ENCODE assay signal across 33 mouse cellular contexts in the genomic region with DNA sequence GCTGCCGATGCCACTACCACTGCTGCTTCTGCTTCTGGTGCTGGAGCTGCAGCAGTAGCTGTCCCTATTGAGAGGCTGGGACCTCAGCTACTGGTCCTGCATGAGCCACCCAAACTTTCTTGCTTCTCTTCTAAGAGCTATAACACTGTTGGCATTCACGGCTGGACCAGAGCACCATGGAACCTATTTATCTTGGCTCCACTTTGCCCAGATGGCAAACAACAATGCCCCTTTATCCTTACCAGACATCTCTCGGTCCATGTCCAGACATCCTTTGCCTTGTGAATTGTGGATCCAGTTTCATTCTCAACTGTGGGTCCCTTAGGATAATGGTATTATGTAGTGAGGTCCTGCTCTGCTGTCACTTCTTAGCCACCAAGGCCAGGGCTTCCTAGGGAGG. TPM values are rescaled to one million over a fixed set of nuclear protein-coding genes. Genes with fewer than 3 reads are reported as not detected.
DNase-seq lines count a peak whose midpoint lies in the region; ATAC-seq and TF ChIP-seq lines count a peak whose summit lies in the region.
"Had no signal": no experiment of that assay in that cellular context is flagged by ENCODE, and none has a peak within 500 bp of the region (broad histone marks: within the 10 kb centered on the region; RNA-seq: fewer than 3 reads in every experiment).

No protein-coding gene starts in this region.

- no peak overlapping the region for H3K9ac ChIP-seq in heart, adult 2 months (ENCODE audit: low read depth, low read length)
- H3K9ac ChIP-seq in liver, adult 2 months (ENCODE audit: low read depth, low read length), result no peak overlapping the region
- H3K9ac ChIP-seq: embryonic facial prominence, embryonic 13.5 days; embryonic facial prominence, embryonic 15.5 days; forebrain, embryonic 12.5 days had no signal

- H3K27ac ChIP-seq in heart, adult 2 months, result no peak overlapping the region
- H3K27ac ChIP-seq in liver, adult 2 months (replicated peaks; ENCODE audit: insufficient read depth, low read depth, low read length), result peak overlapping the region; percentile 30
- H3K27ac ChIP-seq: embryonic facial prominence, embryonic 13.5 days; embryonic facial prominence, embryonic 15.5 days; forebrain, embryonic 10.5 days; forebrain, embryonic 12.5 days had no signal

- H3K4me1 ChIP-seq in heart, adult 2 months (ENCODE audit: control insufficient read depth, insufficient read depth, low read length), result no peaks in the 10 kb centered on the region
- H3K4me1 ChIP-seq in liver, adult 2 months (ENCODE audit: control insufficient read depth, insufficient read depth, low read length), result peaks cover 28% of the 10 kb centered on the region
- H3K4me1 ChIP-seq: embryonic facial prominence, embryonic 13.5 days; embryonic facial prominence, embryonic 15.5 days; forebrain, embryonic 10.5 days; forebrain, embryonic 12.5 days had no signal

- WGBS in heart, adult 2 months, result 73% methylated on average over 3 of the region's 3 CpGs
- WGBS in liver, adult 2 months, result 24% methylated on average over 3 of the region's 3 CpGs

- no peaks in the 10 kb centered on the region for H3K79me2 ChIP-seq in heart, adult 2 months (replicated peaks; ENCODE audit: control insufficient read depth, insufficient read depth, low read length)
- H3K79me2 ChIP-seq in liver, adult 2 months (ENCODE audit: control insufficient read depth, insufficient read depth, low read length), result no peaks in the 10 kb centered on the region

- peak; percentile 78 for DNase-seq in heart, adult 11 months
- no peak for DNase-seq in heart, adult 2 months
- peak; percentile 1 for DNase-seq in kidney, postnatal 10 days
- no peak for DNase-seq in kidney, adult 11 months
- peak; percentile 68 for DNase-seq in liver, adult 2 months (ENCODE audit: extremely low read depth, low read depth, low spot score)
- DNase-seq in liver, result no peak
- DNase-seq in Muller cell, postnatal 12 days (ENCODE audit: inconsistent ontology term), result peak; percentile 74
- DNase-seq: adrenal gland, adult 8-10 months; adrenal gland, postnatal 14 days; adrenal gland, postnatal 36 days; B cell, adult 2 months; cerebellum, adult 11 months; cerebellum, adult 18-20 months; cerebellum, adult 8-10 months; cerebellum, adult 9-11 months; cerebellum, postnatal 14 days; cerebellum, postnatal 36 days; embryo, embryonic 11 days had no signal

- TF ChIP-seq CTCF in heart, adult 2 months (IDR thresholded peaks at IDR 0.05), result no peak
- TF ChIP-seq CTCF in liver, adult 2 months (IDR thresholded peaks at IDR 0.05; ENCODE audit: low read depth, low read length), result no peak

- H3K36me3 ChIP-seq in heart, adult 2 months (ENCODE audit: control insufficient read depth, insufficient read depth, low read length), result no peaks in the 10 kb centered on the region
- no peaks in the 10 kb centered on the region for H3K36me3 ChIP-seq in liver, adult 2 months (ENCODE audit: control insufficient read depth, insufficient read depth, low read length)
- H3K36me3 ChIP-seq: embryonic facial prominence, embryonic 13.5 days; embryonic facial prominence, embryonic 15.5 days; forebrain, embryonic 10.5 days; forebrain, embryonic 12.5 days had no signal

- no peak overlapping the region for H3K4me3 ChIP-seq in heart, adult 2 months
- H3K4me3 ChIP-seq in liver, adult 2 months (ENCODE audit: insufficient read depth, low read depth, low read length), result no peak overlapping the region
- H3K4me3 ChIP-seq: embryonic facial prominence, embryonic 13.5 days; embryonic facial prominence, embryonic 15.5 days; erythroblast, embryonic 14.5 days; forebrain, embryonic 10.5 days; forebrain, embryonic 12.5 days had no signal

- no peak for TF ChIP-seq POLR2A in heart, adult 2 months (IDR thresholded peaks at IDR 0.05; ENCODE audit: insufficient read depth, low read depth, low read length)
- no peak for TF ChIP-seq POLR2A in liver, adult 2 months (IDR thresholded peaks at IDR 0.05; ENCODE audit: extremely low read depth, insufficient read depth, low read length)

- ATAC-seq in CD4-positive, CD25-positive, alpha-beta regulatory T cell, adult 4 months, result no peak
- ATAC-seq: activated CD4-positive, CD25-positive, alpha-beta regulatory T cell, adult 4 months; forebrain, embryonic 14.5 days; forebrain, embryonic 16.5 days; Patski had no signal

- intact Hi-C loops in heart, adult 2 months (cut with DNase I), result no loop called here

- H3K27me3 ChIP-seq in heart, adult 2 months (ENCODE audit: control insufficient read depth, insufficient read depth, low read length), result no peaks in the 10 kb centered on the region
- H3K27me3 ChIP-seq in liver, adult 2 months (ENCODE audit: control insufficient read depth, insufficient read depth, low read length), result no peaks in the 10 kb centered on the region
- H3K27me3 ChIP-seq: embryonic facial prominence, embryonic 13.5 days; embryonic facial prominence, embryonic 15.5 days; forebrain, embryonic 12.5 days had no signal

- no peak for TF ChIP-seq EP300 in heart, adult 2 months (IDR thresholded peaks at IDR 0.05; ENCODE audit: insufficient read depth, low read depth, low read length)

RNA-seq across cellular contexts. Expression of gene Nat8f2, which starts 7.7 kb away (rescaled TPM):
- total RNA-seq in heart, adult 2 months (2021), result under 1 TPM in 1 of 2 experiments, not detected in 1; 0.13 TPM
- polyA plus RNA-seq in heart, adult 2 months (2012; rRNA removed), result 0.15 TPM in 1 of 2 replicates, not detected in the other
- total RNA-seq in liver, adult 2 months (2014; rRNA removed), result 524 and 612 TPM in 2 replicates
- polyA plus RNA-seq in liver, adult 2 months (2012; rRNA removed), result 256 and 307 TPM in 2 replicates
- polyA plus RNA-seq in CD4-positive, CD25-positive, alpha-beta regulatory T cell, adult 4 months (2017; shearing (Covaris generic)), result not detected
- total RNA-seq: common myeloid progenitor, adult 5-6 weeks had no signal
- polyA plus RNA-seq: activated CD4-positive, CD25-positive, alpha-beta regulatory T cell, adult 4 months; embryonic facial prominence, embryonic 11.5 days; embryonic facial prominence, embryonic 13.5 days; erythroblast, embryonic 14.5 days; forebrain, embryonic 10.5 days; forebrain, embryonic 12.5 days; forebrain, embryonic 14.5 days; forebrain, embryonic 16.5 days had no signal

RNA-seq across cellular contexts. Expression of gene Nat8, which starts 29.4 kb away (rescaled TPM):
- not detected for total RNA-seq in heart, adult 2 months (2021)
- not detected in 2 replicates for polyA plus RNA-seq in heart, adult 2 months (2012; rRNA removed)
- 0.18 and 0.27 TPM in 2 replicates for total RNA-seq in liver, adult 2 months (2014; rRNA removed)
- polyA plus RNA-seq in liver, adult 2 months (2012; rRNA removed), result 1.2 and 3.4 TPM in 2 replicates
- polyA plus RNA-seq in CD4-positive, CD25-positive, alpha-beta regulatory T cell, adult 4 months (2017; shearing (Covaris generic)), result not detected
- total RNA-seq: common myeloid progenitor, adult 5-6 weeks; ES-E14; MEL had no signal
- polyA plus RNA-seq: activated CD4-positive, CD25-positive, alpha-beta regulatory T cell, adult 4 months; brain, embryonic 14.5 days; embryonic facial prominence, embryonic 11.5 days; embryonic facial prominence, embryonic 13.5 days; embryonic facial prominence, embryonic 15.5 days; erythroblast, embryonic 14.5 days; forebrain, embryonic 10.5 days; forebrain, embryonic 12.5 days; forebrain, embryonic 14.5 days; forebrain, embryonic 16.5 days had no signal

RNA-seq across cellular contexts. Expression of gene Nat8f5, which starts 40.5 kb away (rescaled TPM):
- total RNA-seq in heart, adult 2 months (2021), result not detected
- polyA plus RNA-seq in heart, adult 2 months (2012; rRNA removed), result not detected in 2 replicates
- total RNA-seq in liver, adult 2 months (2014; rRNA removed), result 0.18 and 0.27 TPM in 2 replicates
- 0.53 and 2.7 TPM in 2 replicates for polyA plus RNA-seq in liver, adult 2 months (2012; rRNA removed)
- not detected for polyA plus RNA-seq in CD4-positive, CD25-positive, alpha-beta regulatory T cell, adult 4 months (2017; shearing (Covaris generic))
- total RNA-seq: common myeloid progenitor, adult 5-6 weeks; ES-E14; MEL had no signal
- polyA plus RNA-seq: activated CD4-positive, CD25-positive, alpha-beta regulatory T cell, adult 4 months; brain, embryonic 14.5 days; embryonic facial prominence, embryonic 11.5 days; embryonic facial prominence, embryonic 13.5 days; embryonic facial prominence, embryonic 15.5 days; erythroblast, embryonic 14.5 days; forebrain, embryonic 10.5 days; forebrain, embryonic 12.5 days; forebrain, embryonic 14.5 days; forebrain, embryonic 16.5 days; Patski had no signal

RNA-seq across cellular contexts. Expression of gene Nat8f6, which starts 40.5 kb away (rescaled TPM):
- under 1 TPM in 1 of 2 experiments, not detected in 1; 0.18 TPM for total RNA-seq in heart, adult 2 months (2021)
- 0.29 and 0.73 TPM in 2 replicates for polyA plus RNA-seq in heart, adult 2 months (2012; rRNA removed)
- not detected in 2 replicates for total RNA-seq in liver, adult 2 months (2014; rRNA removed)
- 0.28 and 0.57 TPM in 2 replicates for polyA plus RNA-seq in liver, adult 2 months (2012; rRNA removed)
- polyA plus RNA-seq in CD4-positive, CD25-positive, alpha-beta regulatory T cell, adult 4 months (2017; shearing (Covaris generic)), result not detected
- total RNA-seq: common myeloid progenitor, adult 5-6 weeks; ES-E14; MEL had no signal
- polyA plus RNA-seq: activated CD4-positive, CD25-positive, alpha-beta regulatory T cell, adult 4 months; brain, embryonic 14.5 days; embryonic facial prominence, embryonic 11.5 days; embryonic facial prominence, embryonic 13.5 days; embryonic facial prominence, embryonic 15.5 days; erythroblast, embryonic 14.5 days; forebrain, embryonic 10.5 days; forebrain, embryonic 12.5 days; forebrain, embryonic 14.5 days; forebrain, embryonic 16.5 days had no signal

RNA-seq across cellular contexts. Expression of gene Nat8f4, which starts 43.4 kb away (rescaled TPM):
- under 1 TPM; 0.73 to 0.76 TPM for total RNA-seq in heart, adult 2 months (2021)
- 0.66 and 1.5 TPM in 2 replicates for polyA plus RNA-seq in heart, adult 2 months (2012; rRNA removed)
- 4.4 and 4.5 TPM in 2 replicates for total RNA-seq in liver, adult 2 months (2014; rRNA removed)
- 2.9 and 3.5 TPM in 2 replicates for polyA plus RNA-seq in liver, adult 2 months (2012; rRNA removed)
- polyA plus RNA-seq in CD4-positive, CD25-positive, alpha-beta regulatory T cell, adult 4 months (2017; shearing (Covaris generic)), result 1 to 10 TPM; 4.7 to 8.7 TPM
- polyA plus RNA-seq: erythroblast, embryonic 14.5 days had no signal

Comparison
In these comparisons a context has a peak if more than half of its experiments do, and no peak if none do; other contexts are left out.
1. DNase-seq: peak in heart, adult 11 months (single experiment), kidney, postnatal 10 days (single experiment), liver, adult 2 months (single experiment) and Muller cell, postnatal 12 days (single experiment); none in heart, adult 2 months (0 of 2), kidney, adult 11 months (single experiment) and liver (single experiment).
2. RNA of gene Nat8f2, which starts 7.7 kb away (polyA plus RNA-seq): 256 to 307 TPM in liver, adult 2 months; not detected in CD4-positive, CD25-positive, alpha-beta regulatory T cell, adult 4 months and 0.15 TPM in heart, adult 2 months; every median in the first group is over 100 times any median in the second.